Mouse (Mus musculus) B cell, adult 2 months (primary cell): Measurements from ENCODE around the gene Gm4778.
A peak's percentile ranks its signal among the peaks of the same experiment; 100 is the strongest.
"Not testable (repeated sequence)": the region's sequence is repeated elsewhere in the genome, so short reads cannot be mapped to it uniquely, and the experiment has no call there.

Experiments used
- DNase-seq, 2 experiments: peaks; one replicate each; pipeline ENCODE4 v3.0.0; 2022

Gm4778 gene

GRCm38 (mm10) chr3:94263736-94264135 is at the start of gene Gm4778:
Gene Gm4778 (plus strand): TSS chr3:94264036.
- not testable (repeated sequence) for DNase-seq

DNA sequence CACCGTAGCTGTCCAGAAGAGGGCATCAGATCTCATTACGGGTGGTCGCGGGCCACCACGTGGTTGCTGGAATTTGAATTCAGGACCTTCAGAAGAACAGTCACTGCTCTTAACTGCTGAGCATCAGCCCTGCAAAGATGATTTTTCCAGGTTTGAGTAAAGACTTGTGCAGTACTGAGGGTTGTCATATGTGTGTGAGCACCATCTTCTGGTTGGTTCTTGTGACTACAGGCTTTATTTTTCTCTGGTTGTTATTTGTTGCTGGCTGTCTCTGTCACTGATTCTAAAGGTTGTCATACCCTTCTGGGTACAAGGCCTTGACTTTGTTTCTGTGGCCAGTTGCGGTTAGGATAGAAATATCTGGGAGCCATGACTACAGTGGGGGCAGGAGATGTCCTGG is 3.2 kb upstream of the Gm4778 start:
- DNase-seq, result no peak

- no peak for DNase-seq
Observed at GRCm38 (mm10) chr3:94275991-94276390, 12.2 kb downstream of the Gm4778 start.

DNA sequence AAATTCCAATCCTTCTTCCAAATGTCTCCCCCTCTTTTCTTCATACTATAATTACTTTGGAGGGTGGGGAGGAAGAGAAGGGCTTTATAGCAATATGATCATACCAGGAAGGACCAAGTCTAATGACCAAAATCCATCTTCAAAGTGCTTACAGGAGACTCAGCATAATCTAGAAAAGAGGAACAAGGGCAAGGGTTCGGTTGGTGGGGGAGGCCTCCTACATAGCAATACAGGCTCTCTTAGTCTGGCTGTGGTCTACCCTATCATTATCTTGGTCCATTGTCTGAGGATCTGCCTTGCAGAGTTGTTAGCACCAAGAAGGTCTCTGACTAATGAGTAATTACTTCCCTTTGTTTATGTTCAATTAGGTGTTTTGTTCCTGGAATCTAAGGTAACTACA is 41.6 kb downstream of the Gm4778 start:
- no peak for DNase-seq

DNA sequence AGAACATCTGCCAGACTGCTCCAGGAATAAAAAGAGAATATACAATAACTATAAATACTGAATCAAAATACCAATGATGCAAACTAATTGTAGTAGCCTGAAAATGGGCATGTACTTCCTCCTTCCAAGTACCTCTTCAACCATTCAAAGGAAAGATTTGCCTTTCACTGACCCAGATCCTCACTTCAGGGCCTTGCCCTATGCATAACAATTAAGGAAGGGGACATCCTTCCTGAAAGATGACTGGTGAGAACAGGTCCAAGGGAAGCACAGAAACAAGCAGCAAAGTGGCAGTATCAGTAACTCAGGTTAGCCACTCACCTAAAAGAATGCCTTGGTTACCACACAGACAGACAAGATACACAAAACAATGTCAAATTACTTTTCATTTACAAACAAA is 43.1 kb downstream of the Gm4778 start:
- no peak for DNase-seq

DNA sequence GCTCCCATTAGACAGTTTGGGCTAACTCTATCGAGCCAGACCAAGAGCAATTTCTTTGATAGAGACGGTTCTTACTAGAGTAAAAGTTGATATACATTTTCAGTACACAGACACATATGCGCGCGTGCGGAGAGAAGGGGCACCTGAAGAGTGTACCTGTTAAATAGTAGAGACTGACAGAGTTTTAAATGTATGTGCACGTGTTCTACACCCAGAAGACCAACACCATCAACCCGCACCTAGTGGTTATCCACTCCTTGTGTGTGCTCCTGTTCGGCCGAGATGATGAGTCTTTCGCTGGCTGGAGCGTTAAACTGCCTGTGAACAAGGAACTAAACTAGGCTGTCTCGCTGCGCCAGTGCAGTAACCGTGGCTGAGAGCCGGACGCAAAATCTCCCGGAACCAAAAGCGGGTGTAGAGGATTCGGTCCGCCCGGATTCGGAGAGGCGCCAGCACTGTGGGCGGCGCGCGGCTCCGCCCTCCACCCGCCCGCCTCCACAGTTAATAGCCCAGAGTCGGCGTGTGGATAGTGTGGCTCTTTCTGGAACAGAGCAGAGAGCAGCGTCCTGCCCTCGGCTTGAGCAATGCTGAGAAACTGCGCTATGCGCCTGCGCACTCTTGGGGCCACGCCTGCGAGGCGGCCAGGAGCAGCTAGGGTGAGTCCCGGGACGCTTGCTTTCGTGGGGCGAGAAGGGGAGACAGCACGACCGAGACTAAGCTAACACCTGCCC is 46.0 kb downstream of the Gm4778 start, which contains the start of gene Them4:
TSS of gene Them4 (plus strand) at position 457 of the 731 bp plus-strand sequence.
- DNase-seq, result peak; percentile 78 to 80

DNA sequence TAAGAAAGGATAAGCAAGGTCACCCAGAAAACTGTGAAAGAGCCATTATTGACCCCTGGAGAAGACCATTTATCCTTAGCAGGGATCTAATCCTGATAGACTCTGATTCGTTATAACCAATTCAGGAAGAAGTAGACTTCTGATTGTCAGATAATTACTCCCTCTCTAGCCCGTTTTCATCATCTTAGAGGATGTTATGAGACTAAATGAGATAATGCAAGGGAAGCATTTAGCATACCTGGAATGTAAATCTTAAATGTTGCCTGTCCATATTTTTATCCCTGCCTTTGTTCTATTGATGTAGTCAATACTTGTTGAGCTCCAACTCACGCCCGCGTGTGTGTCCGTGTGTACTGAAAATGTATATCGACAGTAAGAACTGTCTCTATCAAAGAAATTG is 46.7 kb downstream of the Gm4778 start:
- no peak for DNase-seq

GRCm38 (mm10) chr3:94310911-94311310 is 47.1 kb downstream of the Gm4778 start:
- DNase-seq, result no peak

DNA sequence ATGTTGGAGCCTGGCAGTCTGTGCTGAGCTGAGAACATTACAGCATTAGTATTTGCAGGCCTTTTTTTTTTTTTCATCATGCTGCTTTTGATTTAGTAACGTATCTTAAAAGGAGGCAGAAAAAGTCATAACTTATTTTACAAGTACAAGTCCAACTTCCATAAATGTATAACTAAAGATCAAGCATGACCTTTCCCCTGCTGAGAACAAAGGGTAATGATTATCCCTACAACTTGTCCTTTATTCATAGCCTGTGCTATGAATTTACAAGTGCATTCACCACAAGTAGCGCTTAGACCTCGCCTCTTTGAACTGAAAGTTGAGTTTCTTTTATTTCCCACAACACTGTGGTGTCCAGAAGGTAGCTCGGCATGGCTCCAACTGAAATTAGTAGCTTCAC is 47.5 kb downstream of the Gm4778 start:
- no peak for DNase-seq
